Mouse (Mus musculus) MEL (cell line): Measurements from ENCODE around the gene Celsr2. TPM values are rescaled to one million over a fixed set of nuclear protein-coding genes. Genes with fewer than 3 reads are reported as not detected.

Experiments used
- DNase-seq: peaks from one replicate; pipeline ENCODE4 v3.0.0; 2011; ENCODE audit warnings: low read depth, low spot score
- H3K27ac ChIP-seq: 2 replicates; pipeline ENCODE4 v1.5.1; 2012; ENCODE audit warnings: low read depth, mild to moderate bottlenecking, control low read depth, low read length, moderate library complexity; ENCODE audit not compliant: control insufficient read depth
- H3K27me3 ChIP-seq, 2 experiments: fragments of 150-350 bp in 1 of 2; sonication (generic) in 1 of 2; 2 replicates each; pipeline ENCODE4 v1.6.1; 2012; ENCODE audit warnings: low read length in 2 of 2, mild to moderate bottlenecking in 2 of 2, improper control_type of control experiment in 1 of 2, moderate library complexity in 1 of 2; ENCODE audit not compliant: insufficient read depth in 2 of 2, control insufficient read depth in 1 of 2
- H3K36me3 ChIP-seq, 2 experiments: 2 replicates each; pipeline ENCODE4 v1.6.1; 2012 to 2014; ENCODE audit warnings: low read length in 2 of 2, improper control_type of control experiment in 1 of 2, inconsistent platforms in 1 of 2, mild to moderate bottlenecking in 1 of 2; ENCODE audit not compliant: insufficient read depth in 2 of 2, control insufficient read depth in 1 of 2
- H3K4me1 ChIP-seq, 2 experiments: fragments of 150-350 bp in 1 of 2; sonication (generic) in 1 of 2; 2 replicates each; pipeline ENCODE4 v1.6.1; 2012; ENCODE audit warnings: low read length in 2 of 2, improper control_type of control experiment in 1 of 2, mild to moderate bottlenecking in 1 of 2; ENCODE audit not compliant: insufficient read depth in 2 of 2, control insufficient read depth in 1 of 2
- H3K4me3 ChIP-seq, 2 experiments: fragments of 150-350 bp in 1 of 2; sonication (generic) in 1 of 2; 2 replicates each; pipeline ENCODE4 v1.5.1; 2012; ENCODE audit warnings: low read depth in 2 of 2, low read length in 2 of 2, mild to moderate bottlenecking in 2 of 2, moderate library complexity in 2 of 2, control low read depth in 1 of 2, improper control_type of control experiment in 1 of 2; ENCODE audit not compliant: control insufficient read depth in 1 of 2, insufficient read depth in 1 of 2
- H3K79me2 ChIP-seq: 2 replicates; pipeline ENCODE4 v1.6.1; 2012; ENCODE audit warnings: mild to moderate bottlenecking, low read length, moderate library complexity; ENCODE audit not compliant: control insufficient read depth, poor library complexity, insufficient read depth
- H3K9ac ChIP-seq: 2 replicates; pipeline ENCODE4 v1.6.1; 2012; ENCODE audit warnings: low read depth, mild to moderate bottlenecking, control low read depth, low read length, moderate library complexity; ENCODE audit not compliant: control insufficient read depth, poor library complexity, severe bottlenecking
- H3K9me3 ChIP-seq: fragments of 150-350 bp; sonication (generic); replicated peaks from 2 replicates; pipeline ENCODE4 v1.6.1; 2012; ENCODE audit warnings: mild to moderate bottlenecking, low read length, improper control_type of control experiment, moderate library complexity; ENCODE audit not compliant: insufficient read depth
- CHD2 ChIP-seq: IDR thresholded peaks from 2 replicates; pipeline ENCODE4 v1.6.1; 2011; ENCODE audit warnings: low read length, improper control_type of control experiment
- CTCF ChIP-seq, 3 experiments: IDR thresholded peaks in 2 of 3; conservative IDR thresholded peaks in 1 of 3; 2 replicates each; pipeline ENCODE4 v1.5.1; 2011 to 2012; ENCODE audit warnings: low read length in 3 of 3, low read depth in 2 of 3, mild to moderate bottlenecking in 2 of 3, improper control_type of control experiment in 1 of 3, inconsistent platforms in 1 of 3, mixed read lengths in 1 of 3, moderate library complexity in 1 of 3; ENCODE audit not compliant: control insufficient read depth in 1 of 3, insufficient read depth in 1 of 3, poor library complexity in 1 of 3, severe bottlenecking in 1 of 3
- ELF1 ChIP-seq: IDR thresholded peaks from 2 replicates; pipeline ENCODE4 v1.6.1; 2014; ENCODE audit warnings: low read depth, mild to moderate bottlenecking, inconsistent platforms, low read length, improper control_type of control experiment, moderate library complexity
- EP300 ChIP-seq, 2 experiments: IDR thresholded peaks; 2 replicates each; pipeline ENCODE4 v1.6.1; 2011; ENCODE audit warnings: improper control_type of control experiment in 2 of 2, low read length in 2 of 2, low read depth in 1 of 2, mild to moderate bottlenecking in 1 of 2
- GABPA ChIP-seq: IDR thresholded peaks from 2 replicates; pipeline ENCODE4 v1.6.1; 2012; ENCODE audit warnings: low read depth, mild to moderate bottlenecking, inconsistent platforms, low read length, improper control_type of control experiment, moderate library complexity
- GATA1 ChIP-seq: IDR thresholded peaks from 2 replicates; pipeline ENCODE4 v1.6.1; 2011; ENCODE audit warnings: low read depth, low read length, improper control_type of control experiment
- HCFC1 ChIP-seq: IDR thresholded peaks from 2 replicates; pipeline ENCODE4 v1.6.1; 2012; ENCODE audit warnings: low read depth, mild to moderate bottlenecking, inconsistent platforms, low read length, improper control_type of control experiment, moderate library complexity
- KAT2A ChIP-seq: conservative IDR thresholded peaks from 2 replicates; pipeline ENCODE4 v1.6.1; 2012; ENCODE audit warnings: low read depth, low read length, improper control_type of control experiment, inconsistent platforms
- MAFK ChIP-seq: IDR thresholded peaks from 2 replicates; pipeline ENCODE4 v1.6.1; 2011; ENCODE audit warnings: low read depth, mild to moderate bottlenecking, low read length, improper control_type of control experiment, borderline replicate concordance
- MAZ ChIP-seq: IDR thresholded peaks from 2 replicates; pipeline ENCODE4 v1.6.1; 2012; ENCODE audit warnings: low read depth, mild to moderate bottlenecking, inconsistent platforms, low read length, improper control_type of control experiment
- MXI1 ChIP-seq: IDR thresholded peaks from 2 replicates; pipeline ENCODE4 v1.6.1; 2011; ENCODE audit warnings: mild to moderate bottlenecking, low read depth, low read length, improper control_type of control experiment
- MYB ChIP-seq: IDR thresholded peaks from 2 replicates; pipeline ENCODE4 v1.6.1; 2011; ENCODE audit warnings: mild to moderate bottlenecking, low read depth, low read length, improper control_type of control experiment
- NELFE ChIP-seq: IDR thresholded peaks from 2 replicates; pipeline ENCODE4 v1.6.1; 2011; ENCODE audit warnings: low read depth, low read length, improper control_type of control experiment
- POLR2A ChIP-seq, 2 experiments: IDR thresholded peaks; 2 replicates each; pipeline ENCODE4 v1.6.1; 2011 to 2012; ENCODE audit warnings: low read length in 2 of 2, mild to moderate bottlenecking in 2 of 2, control low read depth in 1 of 2, improper control_type of control experiment in 1 of 2, low read depth in 1 of 2, moderate library complexity in 1 of 2; ENCODE audit not compliant: control insufficient read depth in 1 of 2, insufficient read depth in 1 of 2, poor library complexity in 1 of 2
- POLR2AphosphoS5 ChIP-seq: IDR thresholded peaks from 2 replicates; pipeline ENCODE4 v1.6.1; 2012; ENCODE audit warnings: low read depth, borderline replicate concordance, mild to moderate bottlenecking, inconsistent platforms, low read length, moderate library complexity, mixed read lengths
- SIN3A ChIP-seq: IDR thresholded peaks from 2 replicates; pipeline ENCODE4 v1.6.1; 2012; ENCODE audit warnings: low read length, improper control_type of control experiment, inconsistent platforms
- SMC3 ChIP-seq: IDR thresholded peaks from 2 replicates; pipeline ENCODE4 v1.6.1; 2011; ENCODE audit warnings: low read depth, low read length, improper control_type of control experiment
- TAL1 ChIP-seq: IDR thresholded peaks from 2 replicates; pipeline ENCODE4 v1.6.1; 2012; ENCODE audit warnings: mild to moderate bottlenecking, inconsistent platforms, low read length, moderate library complexity, mixed read lengths
- TBP ChIP-seq: IDR thresholded peaks from 2 replicates; pipeline ENCODE4 v1.8.0; 2011; ENCODE audit warnings: low read depth, low read length, improper control_type of control experiment
- TCF12 ChIP-seq: IDR thresholded peaks from 2 replicates; pipeline ENCODE4 v1.6.1; 2014; ENCODE audit warnings: low read depth, mild to moderate bottlenecking, inconsistent platforms, low read length, improper control_type of control experiment, moderate library complexity
- ZKSCAN1 ChIP-seq: IDR thresholded peaks from 2 replicates; pipeline ENCODE4 v1.6.1; 2012; ENCODE audit warnings: low read depth, mild to moderate bottlenecking, inconsistent platforms, low read length, improper control_type of control experiment, moderate library complexity
- polyA plus RNA-seq, 2 experiments: library from polyadenylated mRNA; stranded (reverse) in 1 of 2; unstranded in 1 of 2; fragments of >175 nt in 1 of 2; fragments of >200 nt in 1 of 2; gene quantifications; 2 replicates each; pipeline versions ENCODE4 v1.2.1 to v1.2.4; 2012; ENCODE audit warnings: low replicate concordance in 2 of 2, low read depth in 1 of 2; ENCODE audit not compliant: insufficient read length in 2 of 2, insufficient read depth in 1 of 2, missing spikeins in 1 of 2
- total RNA-seq: library from RNA; depleted of rRNA; stranded (reverse); fragments of 300-350 nt; gene quantifications from 2 replicates; pipeline ENCODE4 v1.2.3, GENCODE M21; 2012

The Celsr2 gene
- total and polyA plus RNA-seq, 3 experiments: 0.04 TPM; not detected in 2

- no peak overlapping the region for H3K4me3 ChIP-seq
- TF ChIP-seq GATA1 (no peak), ZKSCAN1 (no peak), TBP (no peak), SIN3A (no peak), ELF1 (no peak), MXI1 (no peak), TCF12 (no peak), NELFE (no peak), CTCF (IDR thresholded peaks at IDR 0.05 in 2 of 3, conservative IDR thresholded peaks at IDR 0.05 in 1 of 3; ENCODE audit: control insufficient read depth in 1 of 3, insufficient read depth in 1 of 3, low read depth in 2 of 3, low read length in 3 of 3, poor library complexity in 1 of 3, severe bottlenecking in 1 of 3) (no peak), MYB (no peak)
- H3K4me1 ChIP-seq: no peaks in the 10 kb centered on the region
- DNase-seq: no peak
- H3K27ac ChIP-seq: no peak overlapping the region
- no peaks in the 10 kb centered on the region for H3K36me3 ChIP-seq
- no peak overlapping the region for H3K9ac ChIP-seq
- H3K79me2 ChIP-seq: no peaks in the 10 kb centered on the region
- H3K9me3 ChIP-seq: no peaks in the 10 kb centered on the region
- H3K27me3 ChIP-seq: peaks cover 0 to 4% of the 10 kb centered on the region in 2 experiments; a peak in 2 of 4 replicates
Measured at GRCm38 (mm10) chr3:108392793-108393192, 22.6 kb downstream of the Celsr2 start.

GRCm38 (mm10) chr3:108392299-108392698 lies 23.1 kb downstream of the Celsr2 start:
- Histone ChIP-seq H3K9ac (no peak overlapping the region), H3K4me3 (no peak overlapping the region), H3K9me3 (no peaks in the 10 kb centered on the region), H3K27ac (no peak overlapping the region), H3K27me3 (peaks cover 0 to 4% of the 10 kb centered on the region in 2 experiments; a peak in 2 of 4 replicates), H3K36me3 (no peaks in the 10 kb centered on the region), H3K79me2 (no peaks in the 10 kb centered on the region), H3K4me1 (no peaks in the 10 kb centered on the region)
- DNase-seq: no peak
- TF ChIP-seq ELF1 (no peak), ZKSCAN1 (no peak), EP300 (IDR thresholded peaks at IDR 0.05; ENCODE audit: low read depth in 1 of 2, low read length in 2 of 2) (no peak), TAL1 (no peak), KAT2A (no peak), POLR2A (IDR thresholded peaks at IDR 0.05; ENCODE audit: control insufficient read depth in 1 of 2, insufficient read depth in 1 of 2, low read depth in 1 of 2, low read length in 2 of 2, poor library complexity in 1 of 2) (no peak), MAFK (no peak), POLR2AphosphoS5 (no peak), MXI1 (no peak), SIN3A (no peak), HCFC1 (no peak), SMC3 (no peak), GABPA (no peak), CHD2 (no peak), MAZ (no peak)
